Mouse (Mus musculus) heart, embryonic 12.5 days (tissue): Measurements from ENCODE around the gene Flnb. TPM values are rescaled to one million over a fixed set of nuclear protein-coding genes. Genes with fewer than 3 reads are reported as not detected.

ENCODE experiments used
- ATAC-seq: fragments of 200-750 bp; cut with Nextera tagmentation; 2 replicates; pipeline ENCODE4 v1.8.0; 2017; ENCODE audit warnings: moderate TSS enrichment, moderate library complexity; ENCODE audit not compliant: insufficient number of reproducible peaks, low FRiP score
- H3K27ac ChIP-seq: fragments of 300-500 bp; sonication (generic); 2 replicates; pipeline ENCODE4 v1.5.1; 2016; ENCODE audit warnings: mild to moderate bottlenecking, moderate library complexity; ENCODE audit not compliant: poor library complexity, severe bottlenecking
- H3K27me3 ChIP-seq: fragments of 300-500 bp; sonication (generic); replicated peaks from 2 replicates; pipeline ENCODE4 v1.6.1; 2016; ENCODE audit warnings: mild to moderate bottlenecking, moderate library complexity
- H3K36me3 ChIP-seq: fragments of 300-500 bp; sonication (generic); 2 replicates; pipeline ENCODE4 v1.6.1; 2016; ENCODE audit warnings: mild to moderate bottlenecking, moderate library complexity
- H3K4me1 ChIP-seq: fragments of 300-500 bp; sonication (generic); replicated peaks from 2 replicates; pipeline ENCODE4 v1.6.1; 2016; ENCODE audit warnings: mild to moderate bottlenecking
- H3K4me2 ChIP-seq: fragments of 300-500 bp; sonication (generic); 2 replicates; pipeline ENCODE4 v1.6.1; 2016; ENCODE audit warnings: mild to moderate bottlenecking, moderate library complexity
- H3K4me3 ChIP-seq: fragments of 300-500 bp; sonication (generic); 2 replicates; pipeline ENCODE4 v1.5.1; 2016; ENCODE audit warnings: mild to moderate bottlenecking
- H3K9ac ChIP-seq: fragments of 300-500 bp; sonication (generic); 2 replicates; pipeline ENCODE4 v1.6.1; 2016; ENCODE audit warnings: mild to moderate bottlenecking, moderate library complexity
- H3K9me3 ChIP-seq: fragments of 300-500 bp; sonication (generic); replicated peaks from 2 replicates; pipeline ENCODE4 v1.6.1; 2016; ENCODE audit warnings: mild to moderate bottlenecking, moderate library complexity
- WGBS: fragments of 180-500 bp; shearing (Covaris S2); methylation state at CpG from one replicate; pipeline ENCODE4 v1.1.7; 2016; 5-methylcytosine and 5-hydroxymethylcytosine counted together
- polyA plus RNA-seq: library from polyadenylated mRNA; unstranded; fragments of >200 nt; fragmentation: Nextera tagmentation; extraction: Ambion mirVana; gene quantifications from 2 replicates; pipeline ENCODE4 v1.2.1, GENCODE M21; 2016

The Flnb gene
- polyA plus RNA-seq, 1 experiment from 2014 or later = 15.1 TPM

DNA sequence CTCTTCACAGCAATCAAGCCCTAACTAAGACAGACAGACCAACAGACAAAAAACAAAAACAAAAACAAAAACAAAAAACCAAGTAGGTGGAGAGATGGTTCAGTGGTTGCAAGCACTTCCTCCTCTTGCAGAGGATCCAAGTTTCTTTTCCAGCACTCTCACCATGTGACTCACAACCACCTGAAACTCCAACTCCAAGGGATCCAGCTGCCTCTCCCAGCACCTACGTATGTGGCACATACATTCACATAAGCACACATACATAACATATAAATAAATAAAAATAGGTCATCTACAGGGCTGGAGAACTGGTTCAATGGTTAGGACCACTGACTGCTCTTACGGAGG, 13.2 kb upstream of the Flnb start:
- Histone ChIP-seq H3K9ac (no peak overlapping the region), H3K4me1 (peaks cover 20% of the 10 kb centered on the region), H3K4me3 (no peak overlapping the region), H3K27me3 (no peaks in the 10 kb centered on the region), H3K4me2 (no peak overlapping the region), H3K9me3 (peaks cover 7% of the 10 kb centered on the region), H3K27ac (no peak overlapping the region), H3K36me3 (no peaks in the 10 kb centered on the region)
- ATAC-seq = no peak
- WGBS = 93% methylated on average over 2 of the region's 2 CpGs

DNA sequence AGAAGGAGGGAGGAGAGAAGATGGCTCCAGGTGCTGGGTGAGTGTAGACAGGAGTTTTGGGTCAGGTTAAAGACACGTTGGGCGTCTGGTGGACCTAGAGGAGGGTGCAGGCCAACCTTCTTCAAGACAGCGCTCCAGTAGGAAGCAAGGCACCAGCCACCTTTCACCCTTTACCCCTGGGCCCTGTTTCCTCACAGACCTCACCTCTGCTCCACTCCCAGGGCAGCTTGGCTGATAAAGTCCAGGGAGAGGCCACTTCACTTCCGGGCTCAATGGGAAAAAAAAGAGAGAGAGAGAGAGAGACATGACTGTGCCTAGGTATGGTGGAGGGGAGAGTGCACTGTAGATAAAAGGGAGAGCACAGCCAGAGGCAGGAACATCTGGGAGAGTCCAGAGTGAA, 10.0 kb upstream of the Flnb start:
- Histone ChIP-seq H3K9me3 (no peaks in the 10 kb centered on the region), H3K27ac (no peak overlapping the region), H3K4me2 (no peak overlapping the region), H3K4me1 (peaks cover 23% of the 10 kb centered on the region), H3K4me3 (no peak overlapping the region), H3K9ac (no peak overlapping the region), H3K36me3 (no peaks in the 10 kb centered on the region), H3K27me3 (no peaks in the 10 kb centered on the region)
- 56% methylated on average over 4 of the region's 4 CpGs for WGBS
- peak; percentile 33 for ATAC-seq

DNA sequence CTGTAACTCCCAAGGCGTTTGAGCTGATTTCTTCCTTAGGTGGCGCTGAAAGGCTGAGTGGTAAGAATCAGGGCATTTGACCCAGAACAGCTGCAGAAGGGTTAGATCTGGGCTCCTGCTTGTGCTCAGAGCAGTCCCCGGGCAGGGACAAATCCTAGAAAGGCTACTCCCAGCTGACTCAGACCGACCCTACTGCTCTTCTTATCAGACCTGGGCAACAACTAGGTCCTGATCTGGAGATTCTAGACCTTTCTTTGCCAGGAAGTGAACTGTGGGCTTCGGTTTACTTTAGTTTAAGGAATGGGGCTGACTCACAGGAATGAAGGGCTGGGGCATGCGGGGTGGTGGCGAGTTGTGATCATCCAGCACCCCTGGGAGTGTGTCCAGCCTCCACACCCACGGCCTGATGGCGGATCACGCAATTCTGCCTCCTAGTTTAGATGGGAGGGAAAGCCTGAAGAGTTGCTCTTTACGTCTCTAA, 9.2 kb upstream of the Flnb start:
- 45% methylated on average over 11 of the region's 11 CpGs for WGBS

DNA sequence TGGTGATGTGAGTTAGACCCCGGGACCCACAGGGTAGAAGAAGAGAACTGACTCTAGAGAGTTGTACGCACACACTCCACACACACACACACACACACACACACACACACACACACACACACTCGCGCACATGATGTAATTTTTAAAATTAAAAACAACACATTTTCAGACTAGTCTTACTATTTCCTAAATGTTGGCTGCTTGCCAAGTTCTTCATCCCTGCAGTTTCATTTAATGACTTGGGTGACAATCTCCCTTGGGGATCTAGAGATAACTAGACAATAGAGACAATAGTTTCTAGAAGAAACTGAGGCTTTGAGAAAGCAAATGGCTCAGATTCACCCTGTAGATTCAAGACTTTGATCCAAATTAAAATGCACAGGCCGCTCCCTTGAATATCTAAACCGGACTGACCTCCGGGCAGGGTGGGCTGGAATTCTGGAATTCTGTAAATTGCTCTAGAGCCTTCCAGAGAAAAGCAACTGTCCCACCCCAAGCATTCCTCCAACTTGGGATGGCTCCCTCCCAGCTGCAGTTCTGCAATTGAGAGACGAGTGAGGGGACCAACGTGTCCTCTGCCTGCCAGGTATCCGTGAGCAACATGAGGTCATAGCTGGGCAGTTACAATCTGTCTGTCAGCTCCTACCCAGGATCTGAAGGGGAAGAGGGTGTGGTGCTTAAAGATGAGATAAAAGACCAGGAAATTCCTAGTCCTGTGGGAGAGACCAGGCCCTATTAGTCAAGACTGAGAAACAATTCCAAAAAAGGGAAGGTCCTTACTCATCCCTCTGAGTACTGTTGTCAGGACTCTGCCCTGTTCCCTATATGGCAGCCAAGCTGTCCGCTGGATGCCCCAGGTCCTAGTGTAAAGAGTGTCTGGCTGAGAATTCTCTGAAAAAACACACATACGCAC, 8.5 kb upstream of the Flnb start:
- H3K4me3 ChIP-seq = no peak overlapping the region
- ATAC-seq = peak; percentile 58
- H3K27me3 ChIP-seq = no peaks in the 10 kb centered on the region
- H3K4me2 ChIP-seq = no peak overlapping the region
- no peak overlapping the region for H3K9ac ChIP-seq
- no peaks in the 10 kb centered on the region for H3K36me3 ChIP-seq
- H3K9me3 ChIP-seq = no peaks in the 10 kb centered on the region
- H3K4me1 ChIP-seq = peaks cover 27% of the 10 kb centered on the region
- H3K27ac ChIP-seq = no peak overlapping the region
- 66% methylated on average over 12 of the region's 12 CpGs for WGBS

More for the DNA sequence above, 9.2 kb upstream of the Flnb start:
- no peak for ATAC-seq
- no peaks in the 10 kb centered on the region for H3K27me3 ChIP-seq
- H3K9me3 ChIP-seq = no peaks in the 10 kb centered on the region
- no peak overlapping the region for H3K4me3 ChIP-seq
- no peak overlapping the region for H3K4me2 ChIP-seq
- no peak overlapping the region for H3K27ac ChIP-seq
- no peak overlapping the region for H3K9ac ChIP-seq
- peaks cover 25% of the 10 kb centered on the region for H3K4me1 ChIP-seq
- H3K36me3 ChIP-seq = no peaks in the 10 kb centered on the region

DNA sequence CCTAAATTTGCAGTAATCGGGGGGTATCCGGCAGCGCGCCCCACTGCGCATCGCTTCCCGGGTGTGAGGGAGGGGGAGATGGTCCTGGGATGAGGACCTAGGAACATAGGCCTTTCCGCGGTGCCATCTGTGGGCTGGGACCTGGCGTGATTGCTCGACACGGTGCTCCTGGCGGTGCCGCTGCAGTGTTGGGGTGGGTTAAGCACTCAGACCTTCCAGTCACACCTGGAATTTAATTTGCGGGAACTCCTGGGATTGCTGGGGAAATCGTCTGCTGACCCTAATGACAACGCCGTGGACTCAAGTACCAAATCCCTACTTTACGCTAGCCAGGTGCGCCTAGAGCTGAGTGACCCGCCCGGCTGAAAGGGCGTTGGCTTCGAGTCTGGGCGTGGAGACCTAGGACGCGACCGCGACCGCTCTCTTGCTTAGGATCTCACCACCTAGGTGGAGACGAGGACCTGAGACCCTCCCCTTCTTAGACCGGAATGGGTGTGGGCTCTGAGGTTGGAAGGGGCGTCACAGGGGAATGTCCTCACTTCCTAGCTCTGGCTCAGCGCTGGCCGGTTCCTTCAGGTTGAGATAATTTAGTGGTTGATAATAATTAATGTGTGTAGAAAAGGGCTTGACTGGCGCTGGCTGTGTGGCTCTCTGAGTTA, 835 bp downstream of the Flnb start:
- peak; percentile 65 for ATAC-seq
- H3K27me3 ChIP-seq = no peaks in the 10 kb centered on the region

DNA sequence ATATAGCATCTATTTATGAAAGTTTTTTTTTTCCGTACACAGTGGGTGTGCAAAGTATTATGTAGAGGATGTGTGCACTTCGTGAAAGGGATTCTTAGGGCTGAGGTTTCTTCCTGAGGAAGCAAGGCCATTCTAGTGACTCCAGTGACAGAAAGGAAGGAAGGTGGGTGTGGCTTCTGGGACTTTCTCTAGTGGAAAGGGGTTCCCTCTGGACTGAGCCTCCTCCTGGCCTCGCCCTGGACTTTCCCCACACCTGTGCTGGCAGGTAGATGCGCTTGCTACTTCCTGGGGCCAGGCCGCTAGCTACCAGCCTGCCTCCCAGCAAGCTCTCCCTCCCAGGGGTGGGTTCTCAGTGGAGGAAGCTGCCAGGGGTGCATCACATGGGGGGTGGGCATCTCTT, 1.7 kb downstream of the Flnb start:
- peak overlapping the region; percentile 87 for H3K9ac ChIP-seq
- ATAC-seq = no peak
- H3K27me3 ChIP-seq = no peaks in the 10 kb centered on the region
- no peaks in the 10 kb centered on the region for H3K36me3 ChIP-seq
- H3K4me2 ChIP-seq = peak overlapping the region; percentile 92
- H3K27ac ChIP-seq = no peak overlapping the region
- H3K9me3 ChIP-seq = no peaks in the 10 kb centered on the region
- peak overlapping the region; percentile 75 for H3K4me3 ChIP-seq
- WGBS = 67% methylated on average over 5 of the region's 5 CpGs
- peaks cover 46% of the 10 kb centered on the region for H3K4me1 ChIP-seq

More for the DNA sequence above, 835 bp downstream of the Flnb start:
- Histone ChIP-seq H3K4me3 (peak overlapping the region; percentile 75), H3K36me3 (no peaks in the 10 kb centered on the region), H3K4me1 (peaks cover 43% of the 10 kb centered on the region), H3K27ac (0 out of 2 replicates have a peak overlapping the region, but pooled peaks have one; percentile 8), H3K9me3 (no peaks in the 10 kb centered on the region), H3K9ac (peak overlapping the region; percentile 87), H3K4me2 (peak overlapping the region; percentile 92)
- under 1% methylated on average over 36 of the region's 36 CpGs for WGBS

DNA sequence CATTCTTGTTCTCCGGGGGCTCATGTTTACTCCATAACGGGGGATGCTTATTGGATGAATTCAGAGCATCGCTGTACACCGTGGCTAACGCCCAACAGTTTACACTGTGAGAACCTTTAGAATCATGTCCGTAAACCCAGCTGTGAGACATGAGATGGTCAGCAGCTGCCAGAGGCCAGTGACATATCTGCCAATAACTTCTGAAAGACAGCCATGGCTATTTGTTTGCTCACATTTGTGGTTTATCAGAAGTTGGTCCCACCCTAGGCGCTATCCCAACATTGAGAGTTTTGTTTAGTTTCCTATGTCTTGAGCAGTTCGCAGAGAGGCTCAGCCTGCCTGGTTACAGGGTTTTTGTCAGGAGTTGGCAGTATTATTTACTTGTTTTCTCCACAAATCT, 3.6 kb downstream of the Flnb start:
- H3K4me2 ChIP-seq = no peak overlapping the region
- H3K27me3 ChIP-seq = no peaks in the 10 kb centered on the region
- no peak overlapping the region for H3K4me3 ChIP-seq
- no peak overlapping the region for H3K9ac ChIP-seq
- 73% methylated on average over 8 of the region's 8 CpGs for WGBS
- no peaks in the 10 kb centered on the region for H3K9me3 ChIP-seq
- H3K36me3 ChIP-seq = no peaks in the 10 kb centered on the region
- H3K27ac ChIP-seq = no peak overlapping the region
- peaks cover 65% of the 10 kb centered on the region for H3K4me1 ChIP-seq
- ATAC-seq = no peak

DNA sequence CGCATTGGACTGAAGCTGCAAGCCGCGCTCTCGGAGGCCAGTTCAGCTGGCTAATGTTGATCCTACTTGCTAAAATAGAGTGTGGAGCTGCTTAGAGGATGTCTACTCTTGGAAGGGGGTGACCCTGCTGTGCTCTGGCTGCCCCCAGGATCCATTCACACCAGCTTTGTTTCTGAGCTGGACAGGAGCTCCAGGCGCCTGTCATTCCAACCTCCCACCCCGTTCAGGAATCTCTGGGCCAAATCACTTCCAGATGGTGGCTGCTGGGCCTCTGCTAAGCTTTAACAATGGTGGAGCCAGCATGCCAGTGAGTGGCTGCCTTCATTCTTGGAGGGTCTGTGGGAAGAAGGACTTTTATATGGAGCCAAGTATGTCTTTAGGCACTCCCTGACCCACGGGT, 4.9 kb downstream of the Flnb start:
- 27% methylated on average over 7 of the region's 7 CpGs for WGBS
- Histone ChIP-seq H3K36me3 (no peaks in the 10 kb centered on the region), H3K9me3 (no peaks in the 10 kb centered on the region), H3K4me1 (peaks cover 74% of the 10 kb centered on the region), H3K4me2 (peak overlapping the region; percentile 24), H3K27ac (peak overlapping the region; percentile 22; the same call in 1 of the 2 replicates), H3K27me3 (no peaks in the 10 kb centered on the region), H3K9ac (no peak overlapping the region), H3K4me3 (no peak overlapping the region)
- ATAC-seq = no peak

DNA sequence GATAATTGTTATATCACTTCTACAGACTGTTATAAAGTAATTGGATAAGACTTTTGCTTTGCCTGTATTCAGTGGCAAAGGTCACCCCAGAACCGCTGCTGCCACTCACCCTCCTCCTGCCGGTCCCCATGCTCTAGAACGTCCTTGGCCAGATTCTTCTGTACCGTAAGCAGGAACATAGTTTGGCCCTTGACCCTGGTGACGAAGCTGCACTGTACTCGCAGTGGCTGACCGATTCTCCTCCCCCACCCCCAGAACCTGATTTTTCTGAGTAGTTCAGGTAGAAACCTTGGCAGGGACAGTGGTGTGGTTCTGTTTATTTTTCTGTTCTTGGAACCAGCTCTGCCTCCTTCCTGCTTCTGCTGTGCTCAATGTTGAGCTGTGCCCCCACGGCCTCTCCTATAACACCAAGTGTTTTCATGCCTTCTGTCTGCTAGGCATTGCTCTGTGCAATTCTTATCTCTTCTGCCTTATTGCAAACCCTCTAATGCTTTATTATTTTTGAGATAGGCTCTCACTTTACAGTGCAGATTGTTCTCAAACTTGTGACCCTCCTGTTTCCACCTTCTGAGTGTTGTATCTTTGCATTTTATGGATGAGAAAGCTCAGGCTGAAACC, 7.0 kb downstream of the Flnb start:
- Histone ChIP-seq H3K9ac (no peak overlapping the region), H3K27me3 (no peaks in the 10 kb centered on the region), H3K4me2 (no peak overlapping the region), H3K9me3 (no peaks in the 10 kb centered on the region), H3K4me3 (no peak overlapping the region), H3K4me1 (peaks cover 67% of the 10 kb centered on the region), H3K27ac (peak overlapping the region; percentile 85), H3K36me3 (no peaks in the 10 kb centered on the region)
- WGBS = 39% methylated on average over 8 of the region's 8 CpGs
- no peak for ATAC-seq

DNA sequence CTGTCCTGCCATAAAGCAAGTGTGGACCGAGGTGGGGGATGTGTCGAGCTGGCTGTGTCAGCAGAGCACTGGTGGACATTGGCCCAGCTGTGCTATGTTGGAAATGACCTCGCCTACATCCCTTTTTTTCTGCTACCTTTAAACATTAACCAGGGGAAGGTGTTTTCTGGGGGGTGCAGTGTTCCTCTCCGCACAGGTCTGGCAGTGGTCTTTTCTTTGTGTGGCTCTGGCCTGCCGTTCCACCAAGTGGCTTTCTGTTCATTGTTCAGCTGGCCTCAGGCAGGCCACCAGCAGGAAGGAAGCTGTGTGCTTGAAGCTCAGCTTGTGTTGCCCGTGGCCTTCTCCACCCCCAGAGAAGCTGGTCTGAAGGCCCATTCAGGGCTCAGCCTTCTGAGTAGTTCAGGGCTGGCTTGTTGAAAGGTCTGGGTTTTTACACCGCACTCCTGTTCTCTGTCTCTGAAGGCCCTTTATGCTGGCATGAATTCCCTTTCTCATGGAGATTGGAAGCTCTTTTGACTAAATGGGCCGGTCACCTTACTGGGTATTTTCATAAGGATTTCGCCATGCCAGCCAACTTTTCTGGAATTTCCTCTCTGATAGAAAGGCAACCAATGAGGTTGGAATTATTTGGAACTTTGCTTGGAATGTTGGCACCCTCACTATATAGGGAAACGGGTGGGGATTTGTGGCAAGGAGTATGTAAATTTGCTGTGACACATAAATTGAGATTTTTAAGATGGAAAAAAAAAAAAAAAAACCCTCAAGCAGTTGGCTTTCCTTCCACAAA, 8.6 kb downstream of the Flnb start:
- H3K9me3 ChIP-seq = peaks cover 6% of the 10 kb centered on the region; the same call in 1 of the 2 replicates
- H3K9ac ChIP-seq = peak overlapping the region; percentile 18; the same call in 1 of the 2 replicates
- peak overlapping the region; percentile 85 for H3K27ac ChIP-seq
- peak; percentile 36 for ATAC-seq
- H3K4me2 ChIP-seq = peak overlapping the region; percentile 2; the same call in 1 of the 2 replicates
- no peak overlapping the region for H3K4me3 ChIP-seq
- no peaks in the 10 kb centered on the region for H3K27me3 ChIP-seq
- H3K36me3 ChIP-seq = peaks cover 6% of the 10 kb centered on the region
- H3K4me1 ChIP-seq = peaks cover 56% of the 10 kb centered on the region
- WGBS = 36% methylated on average over 10 of the region's 10 CpGs
